Mouse (Mus musculus) thymus, postnatal 25 days (tissue): ENCODE data around the gene Tnfsf10.

Experiments
- DNase-seq: peaks from one replicate; pipeline ENCODE4 v3.0.0; 2022

The Tnfsf10 gene

GRCm38 (mm10) chr3:27371725-27372650 is 55.2 kb downstream of the Tnfsf10 start:
- DNase-seq = no peak

GRCm38 (mm10) chr3:27374396-27374795 is 57.6 kb downstream of the Tnfsf10 start:
- DNase-seq = no peak

- DNase-seq = no peak
Observed at GRCm38 (mm10) chr3:27377935-27378334, 61.1 kb downstream of the Tnfsf10 start.

GRCm38 (mm10) chr3:27384836-27385235 is 68.0 kb downstream of the Tnfsf10 start:
- DNase-seq = no peak

- no peak for DNase-seq
Observed at GRCm38 (mm10) chr3:27389923-27390322, 73.1 kb downstream of the Tnfsf10 start.
